Comparison of ENCODE assay signal across 8 mouse cellular contexts in genomic region chr4:47437365-47438340, GRCm38 (mm10). TPM values are rescaled to one million over a fixed set of nuclear protein-coding genes. Genes with fewer than 3 reads are reported as not detected.
DNase-seq lines count a peak whose midpoint lies in the region; ATAC-seq and TF ChIP-seq lines count a peak whose summit lies in the region.

No protein-coding gene starts in this region.

- no peak overlapping the region for H3K27ac ChIP-seq in cerebellum, adult 2 months (ENCODE audit: insufficient read depth, low read length)
- peak overlapping the region; percentile 79 for H3K27ac ChIP-seq in forebrain, postnatal 0 days (ENCODE audit: low read depth, low read length)
- peak overlapping the region; percentile 92 for H3K27ac ChIP-seq in layer of hippocampus, adult 2 months

- TF ChIP-seq CTCF in G1E (IDR thresholded peaks at IDR 0.05; ENCODE audit: low read depth, low read length): peak; percentile 68
- TF ChIP-seq CTCF in cerebellum, adult 2 months (IDR thresholded peaks at IDR 0.05; ENCODE audit: borderline replicate concordance, insufficient read depth, low read depth, low read length): peak; percentile 91
- peak; percentile 98 for TF ChIP-seq CTCF in forebrain, postnatal 0 days (IDR thresholded peaks at IDR 0.05; ENCODE audit: low read depth)
- TF ChIP-seq CTCF in layer of hippocampus, adult 2 months (conservative IDR thresholded peaks at IDR 0.05): peak; percentile 100
- peak; percentile 97 for TF ChIP-seq CTCF in lung, adult 2 months (IDR thresholded peaks at IDR 0.05; ENCODE audit: insufficient read depth, low read length)

- under 1% methylated on average over 33 of the region's 33 CpGs for WGBS in cerebellum, adult 2 months
- WGBS in forebrain, postnatal 0 days: 1% methylated on average over 33 of the region's 33 CpGs
- 1% methylated on average over 33 of the region's 33 CpGs for WGBS in lung, adult 2 months

- no peaks in the 10 kb centered on the region for H3K9me3 ChIP-seq in G1E (replicated peaks)
- H3K9me3 ChIP-seq in forebrain, postnatal 0 days (ENCODE audit: low read length): no peaks in the 10 kb centered on the region

- peak overlapping the region; percentile 71 for H3K9ac ChIP-seq in forebrain, postnatal 0 days

- H3K4me1 ChIP-seq in G1E (ENCODE audit: insufficient read depth, low read depth, low read length): peaks cover 10% of the 10 kb centered on the region
- H3K4me1 ChIP-seq in cerebellum, adult 2 months (ENCODE audit: control insufficient read depth, insufficient read depth, low read length): no peaks in the 10 kb centered on the region; the same call in 1 of the 2 replicates
- H3K4me1 ChIP-seq in forebrain, postnatal 0 days (ENCODE audit: insufficient read depth): peaks cover 13% of the 10 kb centered on the region; the same call in 1 of the 2 replicates
- H3K4me1 ChIP-seq in lung, adult 2 months (ENCODE audit: control insufficient read depth, insufficient read depth, low read length): no peaks in the 10 kb centered on the region

- H3K36me3 ChIP-seq in G1E (replicated peaks): no peaks in the 10 kb centered on the region
- H3K36me3 ChIP-seq in forebrain, postnatal 0 days (ENCODE audit: insufficient read depth): no peaks in the 10 kb centered on the region

- H3K27me3 ChIP-seq in G1E (ENCODE audit: insufficient read depth, low read length): peaks cover 3% of the 10 kb centered on the region; the same call in 1 of the 2 replicates
- no peaks in the 10 kb centered on the region for H3K27me3 ChIP-seq in cerebellum, adult 2 months (ENCODE audit: control insufficient read depth, insufficient read depth, low read length)
- H3K27me3 ChIP-seq in forebrain, postnatal 0 days (ENCODE audit: insufficient read depth, low read length): no peaks in the 10 kb centered on the region

- TF ChIP-seq POLR2A in cerebellum, adult 2 months (IDR thresholded peaks at IDR 0.05; ENCODE audit: borderline replicate concordance, insufficient read depth, low read length): no peak
- TF ChIP-seq POLR2A in lung, adult 2 months (IDR thresholded peaks at IDR 0.05; ENCODE audit: borderline replicate concordance, extremely low read depth, low read depth, low read length): no peak

- ATAC-seq in G1E (ENCODE audit: extremely low read depth, insufficient number of reproducible peaks, low FRiP score, poor library complexity, severe bottlenecking): peak; percentile 40; the same call in 1 of the 2 replicates
- peak; percentile 94 for ATAC-seq in forebrain, postnatal 0 days
- ATAC-seq in neutrophil, adult 5-6 weeks (ENCODE audit: extremely low read depth, insufficient number of reproducible peaks, low FRiP score, poor library complexity, severe bottlenecking): peak; percentile 76

- peak; percentile 20 for DNase-seq in G1E (ENCODE audit: low spot score)
- peak; percentile 85 to 90 for DNase-seq in cerebellum, adult 2 months
- peak; percentile 97 for DNase-seq in forebrain, postnatal 0 days
- peak; percentile 92 for DNase-seq in heart, postnatal 4 days
- peak; percentile 86 to 90 for DNase-seq in layer of hippocampus, adult 2 months (ENCODE audit: low spot score in 2 of 2)
- peak; percentile 77 for DNase-seq in lung, adult 2 months
- peak; percentile 74 for DNase-seq in testis, postnatal 14 days (ENCODE audit: low spot score)

- H3K4me2 ChIP-seq in forebrain, postnatal 0 days (ENCODE audit: low read depth): peak overlapping the region; percentile 86

- H3K4me3 ChIP-seq in G1E (ENCODE audit: low read depth, low read length): no peak overlapping the region; the same call in 1 of the 2 replicates
- H3K4me3 ChIP-seq in cerebellum, adult 2 months (replicated peaks; ENCODE audit: insufficient read depth, low read depth, low read length): peak overlapping the region; percentile 72
- peak overlapping the region; percentile 48 for H3K4me3 ChIP-seq in forebrain, postnatal 0 days (ENCODE audit: low read depth, low read length)
- peak overlapping the region; percentile 56 for H3K4me3 ChIP-seq in layer of hippocampus, adult 2 months
- peak overlapping the region; percentile 63 for H3K4me3 ChIP-seq in lung, adult 2 months (replicated peaks; ENCODE audit: extremely low read depth, low read depth, low read length)

RNA-seq across cellular contexts. Expression of gene Alg2, which starts 36.5 kb away (rescaled TPM):
- 57.4 and 74.1 TPM in 2 replicates for total RNA-seq in G1E (2014; fragmentation: Nextera tagmentation)
- total RNA-seq in G1E (2017): 11.1 and 12.1 TPM in 2 replicates
- 9.2 and 15.2 TPM in 2 replicates for polyA plus RNA-seq in G1E (2012)
- polyA plus RNA-seq in cerebellum, adult 2 months (2012; rRNA removed): 98.1 and 101 TPM in 2 replicates
- 124 and 194 TPM in 2 replicates for total RNA-seq in forebrain, postnatal 0 days (2014; rRNA removed)
- polyA plus RNA-seq in forebrain, postnatal 0 days (2015; fragmentation: Nextera tagmentation; extraction: Ambion mirVana): 201 and 259 TPM in 2 replicates
- 10 to 100 TPM; 12.3 to 12.6 TPM for total RNA-seq in heart, postnatal 4 days (2021)
- 100 to 1,000 TPM; 138 to 146 TPM for total RNA-seq in layer of hippocampus, adult 2 months (2021)
- polyA plus RNA-seq in lung, adult 2 months (2012; rRNA removed): 14.7 and 17.8 TPM in 2 replicates
- total RNA-seq in neutrophil, adult 5-6 weeks (2017): 12.2 and 15.2 TPM in 2 replicates

RNA-seq across cellular contexts. Expression of gene Sec61b, which starts 36.8 kb away (rescaled TPM):
- 75.2 and 77.9 TPM in 2 replicates for total RNA-seq in G1E (2014; fragmentation: Nextera tagmentation)
- 145 and 188 TPM in 2 replicates for total RNA-seq in G1E (2017)
- 119 and 157 TPM in 2 replicates for polyA plus RNA-seq in G1E (2012)
- polyA plus RNA-seq in cerebellum, adult 2 months (2012; rRNA removed): 72.9 and 82.1 TPM in 2 replicates
- 233 and 244 TPM in 2 replicates for total RNA-seq in forebrain, postnatal 0 days (2014; rRNA removed)
- 254 and 312 TPM in 2 replicates for polyA plus RNA-seq in forebrain, postnatal 0 days (2015; fragmentation: Nextera tagmentation; extraction: Ambion mirVana)
- total RNA-seq in heart, postnatal 4 days (2021): 10 to 100 TPM; 48.2 to 55.6 TPM
- 10 to 100 TPM; 47.2 to 53.3 TPM for total RNA-seq in layer of hippocampus, adult 2 months (2021)
- 174 and 271 TPM in 2 replicates for polyA plus RNA-seq in lung, adult 2 months (2012; rRNA removed)
- total RNA-seq in neutrophil, adult 5-6 weeks (2017): 57.4 and 68.0 TPM in 2 replicates

Comparison
In these comparisons a context has a peak if more than half of its experiments do, and no peak if none do; other contexts are left out.
1. ATAC-seq: peak in every context shown above with its lines; median percentile 94 in forebrain, postnatal 0 days; 76 in neutrophil, adult 5-6 weeks; 40 in G1E.
2. DNase-seq: peak in every context shown above with its lines; median percentile 97 in forebrain, postnatal 0 days; 92 in heart, postnatal 4 days; 88 in layer of hippocampus, adult 2 months; 88 in cerebellum, adult 2 months; 77 in lung, adult 2 months; 74 in testis, postnatal 14 days; 20 in G1E.